Mouse (Mus musculus): ENCODE results near the gene Cd40. TPM values are rescaled to one million over a fixed set of nuclear protein-coding genes. Genes with fewer than 3 reads are reported as not detected.

Cd40 gene
- polyA plus RNA-seq, 1 experiment from 2014 or later, result 8.5 TPM

GRCm38 (mm10) chr2:165086634-165087033 is 31.2 kb downstream of the Cd40 start:
- H3K27me3 ChIP-seq (replicated peaks), result no peaks in the 10 kb centered on the region
- no peaks in the 10 kb centered on the region for H3K36me3 ChIP-seq
- ATAC-seq, result no peak
- no peaks in the 10 kb centered on the region for H3K9me3 ChIP-seq
- H3K27ac ChIP-seq, result no peak overlapping the region
- H3K4me1 ChIP-seq (replicated peaks), result no peaks in the 10 kb centered on the region
- no peak overlapping the region for H3K9ac ChIP-seq
- 75% methylated on average over 4 of the region's 4 CpGs for WGBS
- H3K4me3 ChIP-seq (replicated peaks), result no peak overlapping the region
- H3K4me2 ChIP-seq (replicated peaks), result no peak overlapping the region

- 31% methylated on average over 14 of the region's 14 CpGs for WGBS
- H3K9ac ChIP-seq, result no peak overlapping the region
- no peaks in the 10 kb centered on the region for H3K9me3 ChIP-seq
- no peak overlapping the region for H3K4me3 ChIP-seq (replicated peaks)
- ATAC-seq, result no peak
- H3K27me3 ChIP-seq (replicated peaks), result 0 out of 2 replicates have a peak, but pooled peaks cover 4% of the 10 kb centered on the region
- H3K36me3 ChIP-seq, result no peaks in the 10 kb centered on the region
- no peak overlapping the region for H3K27ac ChIP-seq
- no peak overlapping the region for H3K4me2 ChIP-seq (replicated peaks)
- H3K4me1 ChIP-seq (replicated peaks), result no peaks in the 10 kb centered on the region
Observed at GRCm38 (mm10) chr2:165089470-165089869, 34.0 kb downstream of the Cd40 start.

- H3K36me3 ChIP-seq, result no peaks in the 10 kb centered on the region
- H3K27ac ChIP-seq, result no peak within 1 kb of the TSS
- no peak within 1 kb of the TSS for H3K4me3 ChIP-seq (replicated peaks)
- H3K9me3 ChIP-seq, result no peaks in the 10 kb centered on the region
- no peak within 1 kb of the TSS for H3K4me2 ChIP-seq (replicated peaks)
- ATAC-seq, result no peak
- H3K9ac ChIP-seq, result no peak within 1 kb of the TSS
- WGBS, result 76% methylated on average over 2 of the region's 2 CpGs
- no peaks in the 10 kb centered on the region for H3K4me1 ChIP-seq (replicated peaks)
- H3K27me3 ChIP-seq (replicated peaks), result 0 out of 2 replicates have a peak, but pooled peaks cover 6% of the 10 kb centered on the region
Observed at GRCm38 (mm10) chr2:165090650-165091049, 35.2 kb downstream of the Cd40 start, which contains the start of gene 1700025C18Rik. TSS of gene 1700025C18Rik (minus strand) at chr2:165090750.

- ATAC-seq, result no peak
- peaks cover 13% of the 10 kb centered on the region for H3K27me3 ChIP-seq (replicated peaks)
- 75% methylated on average over 8 of the region's 8 CpGs for WGBS
- no peak overlapping the region for H3K4me3 ChIP-seq (replicated peaks)
- no peak overlapping the region for H3K27ac ChIP-seq
- H3K9ac ChIP-seq, result no peak overlapping the region
- H3K4me2 ChIP-seq (replicated peaks), result no peak overlapping the region
- H3K36me3 ChIP-seq, result no peaks in the 10 kb centered on the region
- no peaks in the 10 kb centered on the region for H3K9me3 ChIP-seq
- H3K4me1 ChIP-seq (replicated peaks), result no peaks in the 10 kb centered on the region
Observed at GRCm38 (mm10) chr2:165091433-165091965, 36.1 kb downstream of the Cd40 start.

GRCm38 (mm10) chr2:165092393-165092792 is 37.0 kb downstream of the Cd40 start:
- no peak overlapping the region for H3K4me3 ChIP-seq (replicated peaks)
- no peak for ATAC-seq
- no peaks in the 10 kb centered on the region for H3K9me3 ChIP-seq
- H3K9ac ChIP-seq, result no peak overlapping the region
- no peak overlapping the region for H3K27ac ChIP-seq
- WGBS, result 77% methylated on average over 7 of the region's 7 CpGs
- H3K4me2 ChIP-seq (replicated peaks), result no peak overlapping the region
- peaks cover 22% of the 10 kb centered on the region for H3K27me3 ChIP-seq (replicated peaks)
- H3K4me1 ChIP-seq (replicated peaks), result no peaks in the 10 kb centered on the region
- no peaks in the 10 kb centered on the region for H3K36me3 ChIP-seq

- H3K9ac ChIP-seq, result no peak overlapping the region
- H3K36me3 ChIP-seq, result no peaks in the 10 kb centered on the region
- H3K4me3 ChIP-seq (replicated peaks), result no peak overlapping the region
- ATAC-seq, result no peak
- no peak overlapping the region for H3K27ac ChIP-seq
- peaks cover 32% of the 10 kb centered on the region for H3K27me3 ChIP-seq (replicated peaks)
- no peaks in the 10 kb centered on the region for H3K4me1 ChIP-seq (replicated peaks)
- H3K4me2 ChIP-seq (replicated peaks), result no peak overlapping the region
- H3K9me3 ChIP-seq, result no peaks in the 10 kb centered on the region
- WGBS, result 27% methylated on average over 10 of the region's 10 CpGs
Observed at GRCm38 (mm10) chr2:165096367-165096766, 40.9 kb downstream of the Cd40 start.

- H3K36me3 ChIP-seq, result no peaks in the 10 kb centered on the region
- H3K9ac ChIP-seq, result no peak overlapping the region
- H3K27ac ChIP-seq, result no peak overlapping the region
- no peak overlapping the region for H3K4me3 ChIP-seq (replicated peaks)
- no peak for ATAC-seq
- peaks cover 37% of the 10 kb centered on the region for H3K27me3 ChIP-seq (replicated peaks)
- WGBS, result 80% methylated on average over 3 of the region's 3 CpGs
- no peaks in the 10 kb centered on the region for H3K9me3 ChIP-seq
- H3K4me2 ChIP-seq (replicated peaks), result no peak overlapping the region
- H3K4me1 ChIP-seq (replicated peaks), result no peaks in the 10 kb centered on the region
Observed at GRCm38 (mm10) chr2:165098861-165099260, 43.4 kb downstream of the Cd40 start.

- Histone ChIP-seq H3K9ac (no peak overlapping the region), H3K27me3 (replicated peaks) (peaks cover 41% of the 10 kb centered on the region), H3K4me2 (replicated peaks) (no peak overlapping the region), H3K36me3 (no peaks in the 10 kb centered on the region), H3K4me1 (replicated peaks) (no peaks in the 10 kb centered on the region), H3K9me3 (no peaks in the 10 kb centered on the region), H3K4me3 (replicated peaks) (no peak overlapping the region), H3K27ac (no peak overlapping the region)
- 6% methylated on average over 6 of the region's 6 CpGs for WGBS
- ATAC-seq, result no peak
Observed at GRCm38 (mm10) chr2:165100749-165101148, 45.3 kb downstream of the Cd40 start.

- no peaks in the 10 kb centered on the region for H3K4me1 ChIP-seq (replicated peaks)
- peaks cover 36% of the 10 kb centered on the region for H3K27me3 ChIP-seq (replicated peaks)
- no peaks in the 10 kb centered on the region for H3K9me3 ChIP-seq
- no peak overlapping the region for H3K4me2 ChIP-seq (replicated peaks)
- no peaks in the 10 kb centered on the region for H3K36me3 ChIP-seq
- no peak overlapping the region for H3K4me3 ChIP-seq (replicated peaks)
- 77% methylated on average over 3 of the region's 3 CpGs for WGBS
- no peak for ATAC-seq
- H3K27ac ChIP-seq, result no peak overlapping the region
- H3K9ac ChIP-seq, result no peak overlapping the region
Observed at GRCm38 (mm10) chr2:165102920-165103319, 47.5 kb downstream of the Cd40 start.

- ATAC-seq, result no peak
- Histone ChIP-seq H3K9me3 (no peaks in the 10 kb centered on the region), H3K4me3 (replicated peaks) (no peak overlapping the region), H3K36me3 (no peaks in the 10 kb centered on the region), H3K9ac (no peak overlapping the region), H3K27me3 (replicated peaks) (peaks cover 55% of the 10 kb centered on the region), H3K4me2 (replicated peaks) (no peak overlapping the region), H3K27ac (no peak overlapping the region), H3K4me1 (replicated peaks) (no peaks in the 10 kb centered on the region)
- 72% methylated on average over 16 of the region's 16 CpGs for WGBS
Observed at GRCm38 (mm10) chr2:165105513-165106079, 50.2 kb downstream of the Cd40 start.

- WGBS, result 23% methylated on average over 18 of the region's 18 CpGs
- Histone ChIP-seq H3K4me2 (replicated peaks) (no peak overlapping the region), H3K9ac (no peak overlapping the region), H3K9me3 (no peaks in the 10 kb centered on the region), H3K36me3 (no peaks in the 10 kb centered on the region), H3K4me3 (replicated peaks) (no peak overlapping the region), H3K27ac (no peak overlapping the region), H3K27me3 (replicated peaks) (peaks cover 65% of the 10 kb centered on the region), H3K4me1 (replicated peaks) (no peaks in the 10 kb centered on the region)
- ATAC-seq, result no peak
Observed at GRCm38 (mm10) chr2:165106585-165106984, 51.2 kb downstream of the Cd40 start.

GRCm38 (mm10) chr2:165112149-165112548 is 56.7 kb downstream of the Cd40 start:
- Histone ChIP-seq H3K27ac (no peak overlapping the region), H3K27me3 (replicated peaks) (peaks cover 94% of the 10 kb centered on the region), H3K4me3 (replicated peaks) (0 out of 2 replicates have a peak overlapping the region, but pooled peaks have one; percentile 14), H3K4me1 (replicated peaks) (peaks cover 8% of the 10 kb centered on the region; the same call in 1 of the 2 replicates), H3K4me2 (replicated peaks) (peak overlapping the region; percentile 40), H3K9me3 (no peaks in the 10 kb centered on the region), H3K9ac (no peak overlapping the region), H3K36me3 (no peaks in the 10 kb centered on the region)
- peak; percentile 88 for ATAC-seq
- 1% methylated on average over 54 of the region's 54 CpGs for WGBS

GRCm38 (mm10) chr2:165113733-165114132 is 58.3 kb downstream of the Cd40 start:
- H3K27me3 ChIP-seq (replicated peaks), result peaks cover 94% of the 10 kb centered on the region
- ATAC-seq, result peak; percentile 68

More at GRCm38 (mm10) chr2:165113733-165114132, 58.3 kb downstream of the Cd40 start:
- no peaks in the 10 kb centered on the region for H3K36me3 ChIP-seq
- H3K4me2 ChIP-seq (replicated peaks), result 0 out of 2 replicates have a peak overlapping the region, but pooled peaks have one; percentile 9
- no peak overlapping the region for H3K9ac ChIP-seq
- no peaks in the 10 kb centered on the region for H3K9me3 ChIP-seq
- peaks cover 8% of the 10 kb centered on the region; the same call in 1 of the 2 replicates for H3K4me1 ChIP-seq (replicated peaks)
- WGBS, result 25% methylated on average over 11 of the region's 11 CpGs
- H3K4me3 ChIP-seq (replicated peaks), result no peak overlapping the region
- no peak overlapping the region for H3K27ac ChIP-seq
